Mouse (Mus musculus) gastrocnemius, postnatal 10 days (tissue): Measurements from ENCODE around the gene Adgrf5. TPM values are rescaled to one million over a fixed set of nuclear protein-coding genes. Genes with fewer than 3 reads are reported as not detected.

Experiments
- DNase-seq: peaks from one replicate; pipeline ENCODE4 v3.0.0; 2021; ENCODE audit warnings: mixed read lengths
- total RNA-seq, 2 experiments: library from RNA; stranded (reverse); gene quantifications; 2 replicates each; pipeline ENCODE4 v1.2.3; 2021

The Adgrf5 gene
- total RNA-seq, 2 experiments from 2014 or later = 78.9 to 85.3 TPM

GRCm38 (mm10) chr17:43378703-43379102, 18.5 kb downstream of the Adgrf5 start:
- no peak for DNase-seq

GRCm38 (mm10) chr17:43386331-43386730, 26.1 kb downstream of the Adgrf5 start:
- no peak for DNase-seq

GRCm38 (mm10) chr17:43387171-43387570, 26.9 kb downstream of the Adgrf5 start:
- no peak for DNase-seq

GRCm38 (mm10) chr17:43389256-43389655, 29.0 kb downstream of the Adgrf5 start:
- DNase-seq = no peak

GRCm38 (mm10) chr17:43392191-43392590, 31.9 kb downstream of the Adgrf5 start:
- DNase-seq = no peak

GRCm38 (mm10) chr17:43393669-43394068, 33.4 kb downstream of the Adgrf5 start:
- no peak for DNase-seq

GRCm38 (mm10) chr17:43395400-43396258, 35.4 kb downstream of the Adgrf5 start:
- no peak for DNase-seq

GRCm38 (mm10) chr17:43398612-43399011, 38.4 kb downstream of the Adgrf5 start:
- no peak for DNase-seq

- DNase-seq = no peak
Observed at GRCm38 (mm10) chr17:43399151-43399550, 38.9 kb downstream of the Adgrf5 start.

GRCm38 (mm10) chr17:43400483-43400882, 40.2 kb downstream of the Adgrf5 start:
- DNase-seq = no peak

GRCm38 (mm10) chr17:43403851-43404250, 43.6 kb downstream of the Adgrf5 start:
- no peak for DNase-seq

- DNase-seq = no peak
Observed at GRCm38 (mm10) chr17:43404408-43404807, 44.2 kb downstream of the Adgrf5 start.

GRCm38 (mm10) chr17:43406321-43406720, 46.1 kb downstream of the Adgrf5 start:
- no peak for DNase-seq

GRCm38 (mm10) chr17:43407548-43407947, 47.3 kb downstream of the Adgrf5 start:
- DNase-seq = no peak

GRCm38 (mm10) chr17:43413182-43413581, 52.9 kb downstream of the Adgrf5 start:
- no peak for DNase-seq

- DNase-seq = no peak
Observed at GRCm38 (mm10) chr17:43419204-43419603, 59.0 kb downstream of the Adgrf5 start.

- no peak for DNase-seq
Observed at GRCm38 (mm10) chr17:43420381-43420780, 60.1 kb downstream of the Adgrf5 start.

GRCm38 (mm10) chr17:43423953-43424352, 63.7 kb downstream of the Adgrf5 start:
- DNase-seq = no peak

GRCm38 (mm10) chr17:43431692-43432091, 71.4 kb downstream of the Adgrf5 start:
- DNase-seq = no peak

- DNase-seq = no peak
Observed at GRCm38 (mm10) chr17:43434485-43434884, 74.2 kb downstream of the Adgrf5 start.

GRCm38 (mm10) chr17:43451216-43451615, 91.0 kb downstream of the Adgrf5 start:
- no peak for DNase-seq

GRCm38 (mm10) chr17:43458598-43458997, 98.3 kb downstream of the Adgrf5 start:
- DNase-seq = peak; percentile 88

GRCm38 (mm10) chr17:43459737-43460230, 99.5 kb downstream of the Adgrf5 start:
- no peak for DNase-seq
